Mouse (Mus musculus): ENCODE data around the gene Arl4d. TPM values are rescaled to one million over a fixed set of nuclear protein-coding genes. Genes with fewer than 3 reads are reported as not detected.

The Arl4d gene
- total RNA-seq, 2 experiments from 2014 or later: 7.1 to 10.0 TPM

GRCm38 (mm10) chr11:101675349-101675748 lies 10.0 kb downstream of the Arl4d start:
- no peak for DNase-seq (ENCODE audit: low spot score in 2 of 2)

- no peak for DNase-seq (ENCODE audit: low spot score in 2 of 2)
Measured at GRCm38 (mm10) chr11:101677655-101678054, 12.3 kb downstream of the Arl4d start.

GRCm38 (mm10) chr11:101678770-101679169 lies 13.4 kb downstream of the Arl4d start:
- DNase-seq (ENCODE audit: low spot score in 2 of 2): no peak

- no peak for DNase-seq (ENCODE audit: low spot score in 2 of 2)
Measured at GRCm38 (mm10) chr11:101679907-101680306, 14.6 kb downstream of the Arl4d start.

GRCm38 (mm10) chr11:101680634-101681325 lies 15.4 kb downstream of the Arl4d start:
- DNase-seq (ENCODE audit: low spot score in 2 of 2): no peak

- DNase-seq (ENCODE audit: low spot score in 2 of 2): no peak
Measured at GRCm38 (mm10) chr11:101681968-101682367, 16.6 kb downstream of the Arl4d start.

- DNase-seq (ENCODE audit: low spot score in 2 of 2): no peak
Measured at GRCm38 (mm10) chr11:101682410-101682960, 17.1 kb downstream of the Arl4d start.

- DNase-seq (ENCODE audit: low spot score in 2 of 2): peak; percentile 45 to 73
Measured at GRCm38 (mm10) chr11:101687351-101688301, 22.3 kb downstream of the Arl4d start.

- no peak for DNase-seq (ENCODE audit: low spot score in 2 of 2)
Measured at GRCm38 (mm10) chr11:101689701-101690113, 24.4 kb downstream of the Arl4d start.

- no peak for DNase-seq (ENCODE audit: low spot score in 2 of 2)
Measured at GRCm38 (mm10) chr11:101690326-101690725, 25.0 kb downstream of the Arl4d start.

GRCm38 (mm10) chr11:101695906-101696661 lies 30.7 kb downstream of the Arl4d start:
- DNase-seq (ENCODE audit: low spot score in 2 of 2): no peak

GRCm38 (mm10) chr11:101697156-101697861 lies 32.0 kb downstream of the Arl4d start:
- DNase-seq (ENCODE audit: low spot score in 2 of 2): no peak

- DNase-seq (ENCODE audit: low spot score in 2 of 2): no peak
Measured at GRCm38 (mm10) chr11:101698114-101698513, 32.8 kb downstream of the Arl4d start.

- no peak for DNase-seq (ENCODE audit: low spot score in 2 of 2)
Measured at GRCm38 (mm10) chr11:101699556-101699955, 34.2 kb downstream of the Arl4d start.

GRCm38 (mm10) chr11:101699991-101700390 lies 34.6 kb downstream of the Arl4d start:
- no peak for DNase-seq (ENCODE audit: low spot score in 2 of 2)

GRCm38 (mm10) chr11:101700446-101700845 lies 35.1 kb downstream of the Arl4d start:
- DNase-seq (ENCODE audit: low spot score in 2 of 2): peak in 1 of 2 experiments; percentile 33

GRCm38 (mm10) chr11:101704081-101704480 lies 38.7 kb downstream of the Arl4d start:
- no peak for DNase-seq (ENCODE audit: low spot score in 2 of 2)

GRCm38 (mm10) chr11:101706764-101707448 lies 41.6 kb downstream of the Arl4d start:
- DNase-seq (ENCODE audit: low spot score in 2 of 2): no peak

GRCm38 (mm10) chr11:101708482-101708881 lies 43.1 kb downstream of the Arl4d start:
- DNase-seq (ENCODE audit: low spot score in 2 of 2): no peak

GRCm38 (mm10) chr11:101712811-101713210 lies 47.5 kb downstream of the Arl4d start:
- no peak for DNase-seq (ENCODE audit: low spot score in 2 of 2)

Measured in gastrocnemius, postnatal 4 days (tissue).